Mouse (Mus musculus) layer of hippocampus, adult 8-10 months (tissue): ENCODE measurements at regions not wholly inside any gene's neighbourhood (a gene's known extent, or its start where the extent isn't known, plus 50 kb on each side); places are given as distances from the start of the nearest gene placed in this dataset.
"Not testable (repeated sequence)": the region's sequence is repeated elsewhere in the genome, so short reads cannot be mapped to it uniquely, and the experiment has no call there.

Experiments
- DNase-seq, 2 experiments: peaks; one replicate each; pipeline ENCODE4 v3.0.0; 2022; ENCODE audit warnings: low spot score in 2 of 2

GRCm38 (mm10) chr10:11801372-11802230, 458.4 kb downstream of the Epm2a start:
- DNase-seq, result not testable (repeated sequence)

- no peak for DNase-seq
Measured at GRCm38 (mm10) chr10:11809255-11809654, 466.1 kb downstream of the Epm2a start.

- no peak for DNase-seq
Measured at GRCm38 (mm10) chr10:11822418-11822959, 479.3 kb downstream of the Epm2a start.

GRCm38 (mm10) chr10:11841094-11841493, 497.9 kb downstream of the Epm2a start:
- no peak for DNase-seq

GRCm38 (mm10) chr10:11841494-11841893, 498.3 kb downstream of the Epm2a start:
- peak in 1 of 2 experiments; percentile 28 for DNase-seq

- no peak for DNase-seq
Measured at GRCm38 (mm10) chr10:11846141-11846540, 502.9 kb downstream of the Epm2a start.

- peak; percentile 4 to 12 for DNase-seq
Measured at GRCm38 (mm10) chr10:11875145-11876131, 532.2 kb downstream of the Epm2a start.

GRCm38 (mm10) chr10:11886237-11886636, 543.0 kb downstream of the Epm2a start:
- DNase-seq, result peak in 1 of 2 experiments; percentile 5

- DNase-seq, result no peak
Measured at GRCm38 (mm10) chr10:11888953-11889352, 545.7 kb downstream of the Epm2a start.

- no peak for DNase-seq
Measured at GRCm38 (mm10) chr10:11922132-11922531, 578.9 kb downstream of the Epm2a start.

GRCm38 (mm10) chr10:11938164-11938563, 595.0 kb downstream of the Epm2a start:
- DNase-seq, result no peak

GRCm38 (mm10) chr10:11942772-11943171, 599.6 kb downstream of the Epm2a start:
- no peak for DNase-seq

GRCm38 (mm10) chr10:11960327-11960922, 617.2 kb downstream of the Epm2a start:
- DNase-seq, result peak; percentile 6 to 23

- no peak for DNase-seq
Measured at GRCm38 (mm10) chr10:12004966-12005365, 661.8 kb downstream of the Epm2a start.

- no peak for DNase-seq
Measured at GRCm38 (mm10) chr10:12005889-12006288, 662.7 kb downstream of the Epm2a start.

GRCm38 (mm10) chr10:12017286-12017685, 674.1 kb downstream of the Epm2a start:
- DNase-seq, result no peak

- DNase-seq, result no peak
Measured at GRCm38 (mm10) chr10:12018281-12018680, 675.1 kb downstream of the Epm2a start.

- peak; percentile 32 to 37 for DNase-seq
Measured at GRCm38 (mm10) chr10:12019159-12019779, 676.1 kb downstream of the Epm2a start.

- no peak for DNase-seq
Measured at GRCm38 (mm10) chr10:12020576-12020975, 677.4 kb downstream of the Epm2a start.

GRCm38 (mm10) chr10:12035159-12035558, 692.0 kb downstream of the Epm2a start:
- DNase-seq, result no peak

- DNase-seq, result no peak
Measured at GRCm38 (mm10) chr10:12045937-12046336, 702.7 kb downstream of the Epm2a start.
